Mouse (Mus musculus) 3T3-L1 (cell line): ENCODE results near the gene Ifi209.
"Not testable (repeated sequence)": the region's sequence is repeated elsewhere in the genome, so short reads cannot be mapped to it uniquely, and the experiment has no call there.

Experiments used
- DNase-seq: peaks from one replicate; pipeline ENCODE4 v3.0.0-alpha.2; 2015; ENCODE audit warnings: low read depth, low spot score

Gene Ifi209

DNA sequence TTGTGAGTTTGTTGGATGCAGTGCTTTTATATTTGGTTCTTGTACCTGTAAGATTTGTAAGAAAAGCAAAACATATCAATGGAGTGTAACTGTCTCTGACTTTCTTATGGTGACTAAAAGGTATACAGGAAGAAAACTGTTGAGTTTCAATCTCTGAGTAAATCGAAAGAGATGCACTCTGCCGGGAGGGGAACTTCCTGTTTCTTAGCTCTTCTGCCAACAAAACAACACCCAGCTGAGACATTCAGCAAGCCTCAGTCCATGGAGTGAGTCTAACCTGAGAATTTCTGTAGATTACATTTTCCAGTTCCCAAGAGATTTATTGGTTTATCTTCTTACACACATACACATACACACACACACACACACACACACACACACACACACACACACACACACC, at the start of gene Ifi209:
TSS of gene Ifi209 (plus strand) at position 296 of the 400 bp plus-strand sequence.
- not testable (repeated sequence) for DNase-seq

DNA sequence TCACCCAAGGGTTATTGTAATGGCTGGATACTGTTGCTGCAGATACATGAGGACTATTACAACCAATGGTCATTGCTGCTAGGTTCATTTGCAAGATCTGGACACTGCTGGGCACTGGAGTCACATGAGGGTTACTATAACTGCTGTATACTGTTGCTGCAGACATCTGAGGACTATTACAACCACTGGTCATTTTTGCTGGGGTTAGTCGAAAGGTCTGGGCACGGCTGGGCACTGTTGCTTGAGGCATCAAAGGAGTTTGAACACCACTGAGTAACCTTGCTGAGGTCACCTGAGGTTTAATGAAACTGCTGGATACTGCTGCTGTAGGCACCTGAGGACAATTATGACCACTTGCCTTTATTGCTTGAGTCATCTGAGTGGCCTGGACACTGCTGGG, 41.0 kb upstream of the Ifi209 start:
- not testable (repeated sequence) for DNase-seq

DNA sequence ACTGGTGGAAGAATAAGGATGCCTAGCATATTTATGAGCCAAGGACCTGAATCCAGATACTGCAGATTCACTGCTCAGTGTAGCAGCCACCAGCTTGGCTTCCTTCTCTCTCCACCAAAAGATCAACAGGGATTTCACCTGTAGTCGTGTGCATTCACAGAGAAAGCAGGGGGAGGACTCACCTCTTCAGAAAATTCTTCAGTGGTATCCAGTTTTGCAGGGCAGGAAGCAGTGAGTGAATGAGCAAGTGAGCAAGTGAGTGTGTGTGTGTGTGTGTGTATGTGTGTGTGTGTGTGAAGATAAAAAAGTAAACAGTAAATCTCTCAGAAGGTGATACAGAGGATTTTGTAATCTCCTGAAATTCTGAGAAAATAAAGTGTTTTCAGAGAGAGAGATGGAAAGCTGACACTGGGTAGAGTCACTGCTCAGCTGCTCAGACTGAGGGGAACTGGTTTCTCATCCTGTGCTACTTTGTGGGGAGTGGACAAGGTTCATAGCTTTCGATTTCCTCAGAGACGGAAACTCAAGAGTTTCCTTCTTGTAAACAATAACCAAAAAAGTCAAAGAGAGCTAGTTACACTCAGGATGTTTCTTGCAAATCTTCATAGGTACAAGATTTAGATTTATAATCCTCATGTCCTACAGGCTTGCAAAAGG, 31.8 kb upstream of the Ifi209 start, which contains the start of gene Ifi213:
TSS of gene Ifi213 (minus strand) at position 437 of the 657 bp plus-strand sequence.
- not testable (repeated sequence) for DNase-seq

DNA sequence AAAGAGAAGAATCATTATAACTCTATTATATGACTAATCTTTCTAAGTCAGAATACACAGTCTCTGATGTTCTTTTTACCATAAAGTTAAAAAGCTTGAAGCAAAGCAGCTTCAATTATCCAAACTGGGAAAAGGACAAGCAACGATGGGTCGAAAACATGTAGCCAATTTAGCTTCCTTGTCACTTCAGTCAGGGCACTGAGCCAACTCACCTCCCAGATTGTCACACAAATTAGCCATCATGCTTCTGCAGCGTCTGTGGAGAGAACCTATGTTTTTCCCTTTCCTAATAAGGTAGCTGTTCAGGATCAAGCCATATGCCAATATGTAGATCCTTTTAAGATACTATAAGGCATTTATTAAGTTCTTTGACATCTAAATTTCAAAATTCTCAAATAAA, 20.4 kb upstream of the Ifi209 start:
- DNase-seq: not testable (repeated sequence)

DNA sequence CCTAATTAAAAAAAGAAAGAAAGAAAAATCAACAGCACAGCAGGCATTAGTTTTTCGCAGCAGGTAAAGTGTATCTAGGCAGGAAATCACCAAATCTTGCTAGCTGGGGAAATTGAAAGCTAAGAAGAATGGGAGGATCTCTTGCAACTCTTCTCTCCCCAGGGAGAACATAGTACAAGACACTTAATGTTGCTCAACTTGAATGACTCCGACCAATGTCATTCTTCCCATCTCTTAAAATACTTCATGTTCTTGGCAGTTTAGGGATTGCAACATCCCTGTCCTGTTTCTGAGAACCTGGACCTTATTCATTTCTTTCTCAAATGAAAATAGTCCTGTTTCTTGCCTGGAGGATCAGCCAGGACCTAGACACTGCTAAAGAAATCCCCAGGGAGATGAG, 8.5 kb upstream of the Ifi209 start:
- DNase-seq: peak; percentile 44

DNA sequence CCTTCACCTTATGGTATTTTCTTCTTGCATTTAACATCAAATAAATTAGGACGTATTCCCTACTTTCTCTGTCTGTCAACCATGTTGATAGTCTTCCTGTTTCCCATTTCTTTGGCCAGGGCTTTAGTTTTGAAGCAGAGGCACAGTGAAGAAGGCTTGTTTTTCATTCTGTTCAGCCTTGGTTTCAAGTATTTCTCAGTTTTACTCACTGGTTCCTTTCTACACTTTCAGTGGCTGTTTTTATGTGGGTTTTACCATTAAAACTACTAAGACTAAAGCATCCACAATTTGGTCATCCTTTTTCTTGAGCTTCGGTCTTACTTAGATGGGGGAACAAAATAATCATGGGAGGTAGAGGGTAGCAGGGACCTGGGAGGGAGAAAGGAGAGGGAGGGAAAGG, 6.7 kb upstream of the Ifi209 start:
- no peak for DNase-seq

DNA sequence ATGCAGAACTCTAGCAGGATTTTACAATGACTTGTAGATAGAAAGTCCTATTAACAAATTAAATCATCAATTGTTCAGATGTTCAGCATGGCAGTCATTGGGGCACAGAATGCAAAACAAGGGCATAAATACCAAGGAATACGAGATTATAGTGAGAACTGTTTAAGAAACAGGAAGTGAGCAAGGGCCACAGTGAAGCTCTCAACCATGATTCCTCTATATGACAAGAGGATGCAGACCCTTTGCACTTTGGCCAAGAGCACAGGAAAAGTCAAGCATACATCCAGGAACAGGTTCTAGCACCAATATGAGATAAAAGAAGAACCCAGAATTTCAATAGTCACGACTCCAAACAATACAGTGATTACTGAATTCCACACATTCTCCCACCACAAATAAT, 4.0 kb upstream of the Ifi209 start:
- DNase-seq: no peak

DNA sequence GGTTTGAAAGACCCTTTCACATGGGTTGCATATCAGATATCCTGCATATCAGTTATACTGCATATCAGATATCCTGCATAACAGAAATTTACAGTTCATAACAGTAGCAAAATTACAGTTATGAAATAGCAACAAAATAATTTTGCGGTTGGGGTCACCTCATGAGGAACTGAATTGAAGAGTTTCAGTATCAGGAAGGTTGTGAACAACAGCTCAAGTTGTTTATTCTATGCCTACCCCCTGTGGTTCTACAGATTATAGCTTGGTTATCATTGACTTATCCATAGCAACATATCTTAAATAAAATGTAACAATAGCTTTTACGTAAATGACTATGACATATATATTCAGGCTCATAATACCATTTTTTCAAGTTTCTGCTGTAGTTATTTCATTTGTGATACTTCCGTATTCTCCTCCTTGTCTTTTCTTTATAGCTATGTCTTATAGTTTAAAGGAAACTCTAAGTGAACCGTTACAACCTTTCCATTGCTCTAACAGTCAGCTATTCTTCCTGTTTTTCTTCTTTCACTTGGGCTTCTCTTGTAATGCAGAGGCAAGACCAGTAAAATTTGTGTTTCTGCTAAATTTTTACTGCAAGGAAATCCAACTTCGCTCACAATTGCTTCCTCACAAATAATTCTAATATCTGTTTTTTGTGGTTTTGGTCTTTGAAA, 3.4 kb downstream of the Ifi209 start:
- no peak for DNase-seq

DNA sequence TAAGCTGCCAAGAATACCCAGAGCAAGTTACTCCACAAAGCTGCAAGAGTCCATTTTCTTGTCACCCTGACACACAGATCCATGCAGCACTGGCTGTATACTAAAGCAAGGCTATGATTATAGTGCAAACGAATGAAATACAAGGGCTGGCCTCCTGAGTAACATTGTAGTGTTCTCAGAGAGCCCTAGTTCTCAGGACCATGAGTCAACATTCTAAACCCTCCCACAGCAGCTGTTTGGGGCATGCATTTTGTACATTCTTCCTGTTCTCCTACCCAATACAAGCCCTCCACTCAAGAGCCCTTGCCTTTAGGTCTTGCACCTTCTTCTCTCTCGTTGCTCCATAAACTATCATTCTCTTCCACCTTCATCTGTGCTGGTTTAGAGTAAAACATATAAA, 14.7 kb downstream of the Ifi209 start:
- DNase-seq: peak; percentile 53

DNA sequence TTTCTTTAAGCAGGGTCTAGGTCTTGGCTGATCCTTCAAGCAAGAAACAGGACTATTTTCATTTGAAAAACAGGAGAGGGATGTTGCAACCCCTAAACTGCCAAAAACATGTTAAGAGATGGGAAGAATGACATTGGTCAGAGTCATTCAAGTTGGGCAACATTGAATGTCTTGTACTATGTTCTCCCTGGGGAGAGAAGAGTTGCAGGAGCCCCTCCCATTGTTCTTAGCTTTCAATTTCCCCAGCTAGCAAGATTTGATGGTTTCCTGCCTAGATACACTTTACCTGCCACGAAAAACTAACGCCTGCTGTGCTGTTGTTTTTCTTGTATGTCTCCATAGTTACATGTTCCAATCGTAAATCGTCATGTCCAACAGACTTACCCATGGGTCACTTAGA, 27.3 kb downstream of the Ifi209 start:
- peak; percentile 26 for DNase-seq

DNA sequence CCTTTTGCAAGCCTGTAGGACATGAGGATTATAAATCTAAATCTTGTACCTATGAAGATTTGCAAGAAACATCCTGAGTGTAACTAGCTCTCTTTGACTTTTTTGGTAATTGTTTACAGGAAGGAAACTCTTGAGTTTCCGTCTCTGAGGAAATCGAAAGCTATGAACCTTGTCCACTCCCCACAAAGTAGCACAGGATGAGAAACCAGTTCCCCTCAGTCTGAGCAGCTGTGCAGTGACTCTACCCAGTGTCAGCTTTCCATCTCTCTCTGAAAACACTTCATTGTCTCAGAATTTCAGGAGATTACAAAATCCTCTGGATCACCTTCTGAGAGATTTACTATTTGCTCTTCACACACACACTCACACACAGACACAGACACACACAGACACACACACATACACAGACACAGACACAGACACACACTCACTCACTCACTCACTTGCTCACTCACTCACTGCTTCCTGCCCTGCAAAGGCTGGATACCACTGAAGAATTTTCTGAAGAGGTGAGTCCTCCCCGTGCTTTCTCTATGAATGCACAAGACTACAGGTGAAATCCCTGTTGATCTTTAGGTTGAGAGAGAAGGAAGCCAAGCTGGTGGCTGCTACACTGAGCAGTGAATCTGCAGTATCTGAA, 42.9 kb downstream of the Ifi209 start, which contains the start of gene Ifi208:
TSS of gene Ifi208 (plus strand) at position 218 of the 640 bp plus-strand sequence.
- DNase-seq: not testable (repeated sequence)

DNA sequence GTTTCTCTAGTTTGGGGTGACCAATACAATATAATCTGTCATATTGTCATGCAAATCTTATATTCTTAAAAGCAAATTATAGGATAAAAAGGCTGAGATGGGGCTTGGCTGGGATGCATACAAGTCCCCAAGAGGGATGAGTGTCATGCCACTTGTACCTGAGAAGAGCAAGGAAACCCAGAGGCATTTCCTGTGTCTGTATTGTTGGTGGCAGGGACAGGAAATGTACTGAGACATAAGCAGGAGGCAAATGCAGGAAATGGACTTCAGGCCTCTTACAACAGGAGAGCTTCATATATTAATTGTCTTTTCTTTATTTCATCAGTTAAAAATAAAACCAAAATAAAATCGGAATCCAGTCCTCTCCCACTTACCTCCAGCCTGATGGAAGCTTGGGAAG, 47.9 kb downstream of the Ifi209 start:
- not testable (repeated sequence) for DNase-seq

DNA sequence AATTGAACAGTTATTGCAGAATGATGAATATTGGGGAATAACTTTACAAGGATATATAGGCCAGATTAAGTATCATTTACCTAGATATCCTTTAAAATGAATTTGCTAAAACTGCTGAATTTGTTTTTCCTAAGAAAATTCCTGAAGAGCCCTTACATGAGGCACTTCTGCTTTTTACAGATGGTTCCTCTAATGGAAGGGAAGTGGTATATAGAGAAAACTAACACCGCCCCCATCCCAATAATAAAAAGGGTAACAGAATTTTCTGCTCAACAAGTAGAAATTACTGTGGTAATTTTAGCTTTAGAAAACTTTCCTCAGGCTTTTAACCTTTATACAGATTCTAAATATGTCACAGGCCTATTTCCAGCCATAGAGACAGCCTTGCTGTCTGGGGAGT, 63.6 kb downstream of the Ifi209 start:
- no peak for DNase-seq
